Mouse (Mus musculus) intestine, postnatal 0 days (tissue): ENCODE measurements around the gene Zc3h12c. TPM values are rescaled to one million over a fixed set of nuclear protein-coding genes. Genes with fewer than 3 reads are reported as not detected.

ENCODE experiments used
- ATAC-seq: fragments of 200-750 bp; cut with Nextera tagmentation; 2 replicates; pipeline ENCODE4 v1.8.0; 2017; ENCODE audit warnings: mild to moderate bottlenecking, moderate TSS enrichment, moderate library complexity
- H3K27ac ChIP-seq: fragments of 300-500 bp; sonication (generic); 2 replicates; pipeline ENCODE4 v1.5.1; 2014; ENCODE audit warnings: mild to moderate bottlenecking, low read depth, low read length, moderate library complexity
- H3K27me3 ChIP-seq: fragments of 300-500 bp; sonication (generic); replicated peaks from 2 replicates; pipeline ENCODE4 v1.6.1; 2014; ENCODE audit warnings: low read length, mixed read lengths; ENCODE audit not compliant: control insufficient read depth, insufficient read depth
- H3K36me3 ChIP-seq: fragments of 300-500 bp; sonication (generic); 2 replicates; pipeline ENCODE4 v1.6.1; 2014; ENCODE audit warnings: mild to moderate bottlenecking, moderate library complexity; ENCODE audit not compliant: control insufficient read depth, insufficient read depth
- H3K4me1 ChIP-seq: fragments of 300-500 bp; sonication (generic); replicated peaks from 2 replicates; pipeline ENCODE4 v1.6.1; 2014; ENCODE audit warnings: antibody characterized with exemption, low read length, mixed read lengths; ENCODE audit not compliant: control insufficient read depth, insufficient read depth
- H3K4me2 ChIP-seq: fragments of 300-500 bp; sonication (generic); replicated peaks from 2 replicates; pipeline ENCODE4 v1.6.1; 2014; ENCODE audit warnings: low read depth, mild to moderate bottlenecking, moderate library complexity
- H3K4me3 ChIP-seq: fragments of 300-500 bp; sonication (generic); 2 replicates; pipeline ENCODE4 v1.5.1; 2014; ENCODE audit warnings: low read depth, low read length
- H3K9ac ChIP-seq: fragments of 300-500 bp; sonication (generic); 2 replicates; pipeline ENCODE4 v1.6.1; 2014; ENCODE audit warnings: mild to moderate bottlenecking, low read depth, low read length
- H3K9me3 ChIP-seq: fragments of 300-500 bp; sonication (generic); 2 replicates; pipeline ENCODE4 v1.6.1; 2016; ENCODE audit warnings: mixed run types; ENCODE audit not compliant: control insufficient read depth
- CTCF ChIP-seq: sonication (generic); IDR thresholded peaks from 2 replicates; pipeline ENCODE4 v1.5.1; 2016; ENCODE audit warnings: low read depth, mild to moderate bottlenecking, control low read depth, antibody characterized with exemption, moderate library complexity
- WGBS: fragments of 180-500 bp; shearing (Covaris S2); extraction: QIAGEN DNeasy Blood & Tissue Kit; methylation state at CpG from one replicate; pipeline ENCODE4 v1.1.7; 2014; 5-methylcytosine and 5-hydroxymethylcytosine counted together
- polyA plus RNA-seq: library from polyadenylated mRNA; unstranded; fragments of >200 nt; fragmentation: Nextera tagmentation; extraction: Ambion mirVana; gene quantifications from 2 replicates; pipeline ENCODE4 v1.2.1, GENCODE M21; 2015

The Zc3h12c gene
- polyA plus RNA-seq, 1 experiment from 2014 or later, result 0.95 TPM

DNA sequence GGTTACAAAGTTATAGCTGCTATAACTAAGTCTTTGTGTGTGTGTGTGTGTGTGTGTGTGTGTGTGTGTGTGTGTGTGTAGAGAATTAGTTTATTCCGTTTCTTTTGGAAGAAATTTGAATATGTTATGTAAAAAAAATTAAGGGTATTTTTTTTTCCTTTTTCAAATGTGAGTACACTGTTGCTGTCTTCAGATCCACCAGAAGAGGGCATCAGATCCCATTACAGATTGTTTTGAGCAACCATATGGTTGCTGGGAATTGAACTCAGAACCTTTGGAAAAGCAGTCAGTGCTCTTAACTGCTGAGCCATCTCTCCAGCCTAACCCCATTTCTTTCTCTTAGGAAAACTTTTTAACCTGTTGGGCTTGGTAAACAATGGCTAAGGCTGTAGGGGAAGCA lies 7.9 kb downstream of the Zc3h12c start:
- Histone ChIP-seq H3K4me3 (no peak overlapping the region), H3K4me2 (no peak overlapping the region), H3K4me1 (no peaks in the 10 kb centered on the region), H3K36me3 (no peaks in the 10 kb centered on the region), H3K9me3 (no peaks in the 10 kb centered on the region), H3K9ac (no peak overlapping the region), H3K27ac (no peak overlapping the region), H3K27me3 (no peaks in the 10 kb centered on the region)
- 90% methylated on average over 1 of the region's 1 CpGs for WGBS
- peak; percentile 42 for TF ChIP-seq CTCF
- ATAC-seq, result no peak

DNA sequence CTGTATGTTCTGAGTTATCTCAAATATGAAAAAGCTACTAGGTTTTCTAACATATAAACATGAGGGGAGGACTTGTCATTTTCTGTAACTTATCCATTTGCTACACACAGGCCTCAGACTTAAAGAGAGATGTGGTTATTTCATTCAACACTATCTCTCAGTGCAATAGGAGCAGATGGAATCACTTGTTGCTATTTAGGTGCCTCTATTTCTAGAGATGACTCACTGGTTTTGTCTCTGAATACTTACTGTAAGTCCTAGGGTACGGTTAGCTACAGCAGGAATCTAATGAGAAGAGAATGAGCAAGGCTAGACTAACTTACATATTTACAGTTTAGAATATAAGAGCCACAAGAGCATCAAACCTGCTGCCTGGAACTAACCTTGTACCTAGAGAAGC lies 9.8 kb downstream of the Zc3h12c start:
- Histone ChIP-seq H3K4me1 (no peaks in the 10 kb centered on the region), H3K27me3 (no peaks in the 10 kb centered on the region), H3K9ac (no peak overlapping the region), H3K4me3 (no peak overlapping the region), H3K27ac (no peak overlapping the region), H3K4me2 (no peak overlapping the region), H3K36me3 (no peaks in the 10 kb centered on the region), H3K9me3 (no peaks in the 10 kb centered on the region)
- 95% methylated on average over 1 of the region's 1 CpGs for WGBS
- no peak for TF ChIP-seq CTCF
- no peak for ATAC-seq

DNA sequence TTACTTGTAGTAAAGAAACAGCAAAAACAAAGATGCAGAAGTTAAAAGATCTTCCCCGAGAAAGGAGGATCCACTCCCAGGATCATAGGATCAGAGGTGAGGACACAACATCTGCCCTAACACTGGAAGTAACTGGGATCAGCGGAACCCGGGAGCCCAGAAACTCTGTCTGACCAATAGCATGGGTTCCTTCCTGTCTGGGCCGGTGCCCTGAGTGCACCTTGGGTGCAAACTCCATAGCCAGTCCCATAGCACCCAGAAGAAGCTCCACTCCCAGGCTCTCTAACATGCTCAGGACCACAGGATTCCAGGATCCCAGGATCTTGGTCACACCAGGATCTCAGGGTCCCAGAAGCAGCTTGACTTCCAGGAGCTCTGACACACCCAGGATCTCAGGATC lies 13.0 kb downstream of the Zc3h12c start:
- no peak overlapping the region for H3K4me3 ChIP-seq
- no peak for TF ChIP-seq CTCF
- no peaks in the 10 kb centered on the region for H3K4me1 ChIP-seq
- H3K27me3 ChIP-seq, result no peaks in the 10 kb centered on the region
- H3K36me3 ChIP-seq, result no peaks in the 10 kb centered on the region
- no peak overlapping the region for H3K4me2 ChIP-seq
- H3K9me3 ChIP-seq, result no peaks in the 10 kb centered on the region
- H3K9ac ChIP-seq, result no peak overlapping the region
- no peak overlapping the region for H3K27ac ChIP-seq
- ATAC-seq, result no peak
- WGBS, result 87% methylated on average over 4 of the region's 4 CpGs

DNA sequence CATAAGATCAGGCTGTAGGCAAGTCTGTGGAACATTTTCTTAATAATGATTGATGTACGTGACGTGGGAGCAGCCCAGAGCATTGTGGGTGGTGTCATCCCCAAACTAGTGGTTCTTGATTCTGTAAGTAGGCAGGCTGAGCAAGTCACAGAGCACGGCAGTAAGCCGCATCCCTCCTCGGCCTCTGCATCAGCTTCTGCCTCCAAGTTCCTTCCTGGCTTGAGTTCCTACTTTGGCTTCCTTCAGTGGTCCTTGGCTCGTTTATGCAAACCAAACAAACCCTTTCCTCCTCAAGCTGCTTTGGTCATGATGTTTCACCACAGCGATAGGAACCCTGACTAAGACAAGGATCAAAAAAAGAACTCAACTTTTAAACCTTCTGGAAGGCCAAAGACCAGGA lies 14.1 kb downstream of the Zc3h12c start:
- Histone ChIP-seq H3K4me1 (no peaks in the 10 kb centered on the region), H3K27ac (no peak overlapping the region), H3K9me3 (no peaks in the 10 kb centered on the region), H3K27me3 (no peaks in the 10 kb centered on the region), H3K4me2 (no peak overlapping the region), H3K4me3 (no peak overlapping the region), H3K36me3 (no peaks in the 10 kb centered on the region), H3K9ac (no peak overlapping the region)
- TF ChIP-seq CTCF, result no peak
- no peak for ATAC-seq
- 69% methylated on average over 7 of the region's 7 CpGs for WGBS

DNA sequence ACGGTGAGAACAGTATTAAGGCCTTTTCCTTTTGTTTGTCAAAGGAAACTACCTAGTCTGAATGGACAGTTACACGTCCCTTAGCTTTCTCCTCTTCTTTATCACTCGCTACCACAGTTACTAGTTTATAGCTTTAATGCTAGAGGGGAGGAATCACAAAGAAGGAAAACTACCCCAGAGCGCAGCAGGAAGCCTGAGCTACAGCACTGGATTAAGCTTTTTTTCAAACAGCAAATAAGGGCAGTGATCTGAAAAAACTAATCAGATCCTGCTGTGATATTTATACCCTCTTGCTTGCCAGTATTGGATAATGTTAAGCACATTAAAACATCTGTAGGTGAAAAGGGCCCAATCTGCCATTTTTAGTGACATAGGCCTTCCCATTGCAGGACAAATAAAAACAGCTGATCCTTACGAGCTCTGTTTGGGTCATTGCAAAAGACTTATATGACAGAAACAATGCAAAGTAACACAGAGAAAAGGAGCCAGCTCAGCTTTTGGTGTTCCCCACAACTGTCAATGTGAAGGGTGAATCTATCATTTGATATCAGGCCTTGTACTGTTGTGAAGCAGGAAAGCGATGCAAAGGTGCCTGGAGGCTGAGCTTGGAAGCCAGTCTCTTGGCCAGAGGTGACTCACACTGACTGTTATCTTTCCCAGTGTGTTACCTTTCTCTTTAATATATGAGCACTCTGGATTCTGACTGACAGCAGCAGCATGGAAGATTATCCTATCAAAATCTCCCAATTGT lies 16.1 kb downstream of the Zc3h12c start:
- no peaks in the 10 kb centered on the region for H3K4me1 ChIP-seq
- no peaks in the 10 kb centered on the region for H3K9me3 ChIP-seq
- H3K36me3 ChIP-seq, result no peaks in the 10 kb centered on the region
- H3K4me2 ChIP-seq, result no peak overlapping the region
- 82% methylated on average over 6 of the region's 6 CpGs for WGBS
- no peak overlapping the region for H3K9ac ChIP-seq
- H3K27ac ChIP-seq, result no peak overlapping the region
- H3K4me3 ChIP-seq, result no peak overlapping the region
- no peak for ATAC-seq
- TF ChIP-seq CTCF, result no peak
- H3K27me3 ChIP-seq, result no peaks in the 10 kb centered on the region

DNA sequence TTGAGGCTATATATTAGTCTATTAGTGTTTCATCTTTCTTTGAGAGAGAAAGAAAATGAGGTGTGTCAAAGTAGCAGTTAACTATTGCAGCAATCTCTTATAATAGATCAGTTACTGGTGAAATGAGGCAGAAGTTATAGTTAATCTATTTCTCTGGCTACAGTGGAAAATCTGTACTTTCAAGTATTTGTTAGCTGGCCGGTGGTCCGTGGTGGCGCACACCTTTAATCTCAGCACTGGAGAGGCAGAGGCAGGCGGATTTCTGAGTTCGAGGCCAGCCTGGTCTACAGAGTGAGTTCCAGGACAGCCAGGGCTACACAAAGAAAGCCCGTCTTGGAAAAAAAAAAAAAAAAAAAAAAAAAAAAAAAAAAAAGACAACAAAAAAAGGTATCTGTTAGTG lies 18.6 kb downstream of the Zc3h12c start:
- no peak overlapping the region for H3K9ac ChIP-seq
- 91% methylated on average over 6 of the region's 6 CpGs for WGBS

More for the DNA sequence above, 18.6 kb downstream of the Zc3h12c start:
- ATAC-seq, result no peak
- Histone ChIP-seq H3K9me3 (no peaks in the 10 kb centered on the region), H3K4me3 (no peak overlapping the region), H3K27ac (no peak overlapping the region), H3K4me1 (no peaks in the 10 kb centered on the region), H3K4me2 (no peak overlapping the region), H3K27me3 (no peaks in the 10 kb centered on the region), H3K36me3 (no peaks in the 10 kb centered on the region)
- TF ChIP-seq CTCF, result no peak
